Mouse (Mus musculus) heart, embryonic 15.5 days (tissue): ENCODE data around the gene Zfp385c. TPM values are rescaled to one million over a fixed set of nuclear protein-coding genes. Genes with fewer than 3 reads are reported as not detected.

Source experiments
- ATAC-seq: fragments of 200-750 bp; cut with Nextera tagmentation; replicated peaks from 2 replicates; pipeline ENCODE4 v1.8.0; 2017; ENCODE audit warnings: low read depth, moderate TSS enrichment; ENCODE audit not compliant: insufficient number of reproducible peaks, insufficient read depth, low FRiP score
- H3K27ac ChIP-seq: fragments of 300-500 bp; sonication (generic); 2 replicates; pipeline ENCODE4 v1.5.1; 2015; ENCODE audit warnings: mild to moderate bottlenecking, inconsistent platforms
- H3K27me3 ChIP-seq: fragments of 300-500 bp; sonication (generic); 2 replicates; pipeline ENCODE4 v1.6.1; 2015; ENCODE audit warnings: inconsistent platforms
- H3K36me3 ChIP-seq: fragments of 300-500 bp; sonication (generic); 2 replicates; pipeline ENCODE4 v1.6.1; 2015; ENCODE audit warnings: mild to moderate bottlenecking, inconsistent platforms
- H3K4me1 ChIP-seq: fragments of 300-500 bp; sonication (generic); replicated peaks from 2 replicates; pipeline ENCODE4 v1.6.1; 2015; ENCODE audit warnings: inconsistent platforms
- H3K4me2 ChIP-seq: fragments of 300-500 bp; sonication (generic); 2 replicates; pipeline ENCODE4 v1.6.1; 2015; ENCODE audit warnings: inconsistent platforms, mild to moderate bottlenecking, moderate library complexity
- H3K4me3 ChIP-seq: fragments of 300-500 bp; sonication (generic); 2 replicates; pipeline ENCODE4 v1.5.1; 2015; ENCODE audit warnings: mild to moderate bottlenecking, inconsistent platforms
- H3K9ac ChIP-seq: fragments of 300-500 bp; sonication (generic); 2 replicates; pipeline ENCODE4 v1.6.1; 2015; ENCODE audit warnings: mild to moderate bottlenecking, inconsistent platforms
- H3K9me3 ChIP-seq: fragments of 300-500 bp; sonication (generic); replicated peaks from 2 replicates; pipeline ENCODE4 v1.6.1; 2016; ENCODE audit warnings: inconsistent platforms
- WGBS: fragments of 180-500 bp; shearing (Covaris S2); methylation state at CpG from one replicate; pipeline ENCODE4 v1.1.7; 2015; ENCODE audit warnings: mixed read lengths; 5-methylcytosine and 5-hydroxymethylcytosine counted together
- polyA plus RNA-seq: library from polyadenylated mRNA; unstranded; fragments of >200 nt; fragmentation: Nextera tagmentation; extraction: Ambion mirVana; gene quantifications from 2 replicates; pipeline ENCODE4 v1.2.1, GENCODE M21; 2015

Gene Zfp385c
- polyA plus RNA-seq, 1 experiment from 2014 or later, result 0.16 TPM

GRCm38 (mm10) chr11:100716649-100717048 is 24.4 kb upstream of the Zfp385c start:
- Histone ChIP-seq H3K4me2 (no peak overlapping the region), H3K27ac (no peak overlapping the region), H3K36me3 (peaks cover 46% of the 10 kb centered on the region), H3K27me3 (no peaks in the 10 kb centered on the region), H3K4me3 (no peak overlapping the region), H3K4me1 (peaks cover 55% of the 10 kb centered on the region), H3K9me3 (no peaks in the 10 kb centered on the region), H3K9ac (no peak overlapping the region)
- 78% methylated on average over 3 of the region's 3 CpGs for WGBS
- ATAC-seq, result no peak

- H3K9ac ChIP-seq, result no peak overlapping the region
- peaks cover 55% of the 10 kb centered on the region for H3K36me3 ChIP-seq
- no peak for ATAC-seq
- peaks cover 46% of the 10 kb centered on the region for H3K4me1 ChIP-seq
- H3K9me3 ChIP-seq, result no peaks in the 10 kb centered on the region
- no peaks in the 10 kb centered on the region for H3K27me3 ChIP-seq
- WGBS, result 92% methylated on average over 6 of the region's 6 CpGs
- H3K27ac ChIP-seq, result no peak overlapping the region
- H3K4me2 ChIP-seq, result no peak overlapping the region
- H3K4me3 ChIP-seq, result no peak overlapping the region
Observed at GRCm38 (mm10) chr11:100714948-100715347, 22.7 kb upstream of the Zfp385c start.

GRCm38 (mm10) chr11:100714534-100714915 is 22.3 kb upstream of the Zfp385c start:
- H3K4me2 ChIP-seq, result peak overlapping the region; percentile 65
- ATAC-seq, result no peak
- peaks cover 57% of the 10 kb centered on the region for H3K36me3 ChIP-seq
- no peaks in the 10 kb centered on the region for H3K9me3 ChIP-seq
- peak overlapping the region; percentile 36; the same call in 1 of the 2 replicates for H3K4me3 ChIP-seq
- no peaks in the 10 kb centered on the region for H3K27me3 ChIP-seq
- H3K4me1 ChIP-seq, result peaks cover 42% of the 10 kb centered on the region
- no peak overlapping the region for H3K9ac ChIP-seq
- peak overlapping the region; percentile 79 for H3K27ac ChIP-seq
- 48% methylated on average over 6 of the region's 6 CpGs for WGBS

- no peaks in the 10 kb centered on the region for H3K9me3 ChIP-seq
- H3K9ac ChIP-seq, result peak within 1 kb of the TSS; percentile 47
- H3K4me1 ChIP-seq, result peaks cover 37% of the 10 kb centered on the region
- 0 out of 2 replicates have a peak, but pooled peaks have one; percentile 25 for ATAC-seq
- 7% methylated on average over 38 of the region's 38 CpGs for WGBS
- no peaks in the 10 kb centered on the region for H3K27me3 ChIP-seq
- H3K27ac ChIP-seq, result peak within 1 kb of the TSS; percentile 79
- peak within 1 kb of the TSS; percentile 36 for H3K4me3 ChIP-seq
- H3K36me3 ChIP-seq, result peaks cover 60% of the 10 kb centered on the region
- H3K4me2 ChIP-seq, result peak within 1 kb of the TSS; percentile 79
Observed at GRCm38 (mm10) chr11:100713735-100714533, 21.7 kb upstream of the Zfp385c start, which contains the start of gene Hspb9. Hspb9 (plus strand) TSS chr11:100713850.

GRCm38 (mm10) chr11:100713174-100713573 is 20.9 kb upstream of the Zfp385c start:
- Histone ChIP-seq H3K9ac (peak overlapping the region; percentile 47; the same call in 1 of the 2 replicates), H3K27ac (peak overlapping the region; percentile 79), H3K4me1 (peaks cover 34% of the 10 kb centered on the region), H3K4me3 (peak overlapping the region; percentile 36), H3K9me3 (no peaks in the 10 kb centered on the region), H3K4me2 (peak overlapping the region; percentile 65), H3K36me3 (peaks cover 60% of the 10 kb centered on the region), H3K27me3 (no peaks in the 10 kb centered on the region)
- ATAC-seq, result no peak
- WGBS, result 70% methylated on average over 4 of the region's 4 CpGs

GRCm38 (mm10) chr11:100711783-100712615 is 19.7 kb upstream of the Zfp385c start, which contains the start of gene Kat2a:
Kat2a (minus strand) TSS chr11:100712465.
- H3K4me2 ChIP-seq, result peak within 1 kb of the TSS; percentile 79
- peak within 1 kb of the TSS; percentile 89 for H3K4me3 ChIP-seq
- peak within 1 kb of the TSS; percentile 91 for H3K9ac ChIP-seq
- H3K27ac ChIP-seq, result peak within 1 kb of the TSS; percentile 79
- H3K36me3 ChIP-seq, result peaks cover 60% of the 10 kb centered on the region
- H3K9me3 ChIP-seq, result no peaks in the 10 kb centered on the region
- peaks cover 34% of the 10 kb centered on the region for H3K4me1 ChIP-seq
- peak; percentile 87 for ATAC-seq
- WGBS, result 2% methylated on average over 48 of the region's 48 CpGs
- no peaks in the 10 kb centered on the region for H3K27me3 ChIP-seq

- H3K27me3 ChIP-seq, result no peaks in the 10 kb centered on the region
- no peak overlapping the region for H3K27ac ChIP-seq
- no peak overlapping the region for H3K9ac ChIP-seq
- ATAC-seq, result no peak
- H3K4me2 ChIP-seq, result peak overlapping the region; percentile 79; the same call in 1 of the 2 replicates
- H3K4me3 ChIP-seq, result peak overlapping the region; percentile 89; the same call in 1 of the 2 replicates
- H3K4me1 ChIP-seq, result peaks cover 34% of the 10 kb centered on the region
- no peaks in the 10 kb centered on the region for H3K9me3 ChIP-seq
- peaks cover 60% of the 10 kb centered on the region for H3K36me3 ChIP-seq
- WGBS, result 84% methylated on average over 4 of the region's 4 CpGs
Observed at GRCm38 (mm10) chr11:100710977-100711376, 18.7 kb upstream of the Zfp385c start.

- Histone ChIP-seq H3K4me1 (peaks cover 34% of the 10 kb centered on the region), H3K27ac (no peak overlapping the region), H3K27me3 (no peaks in the 10 kb centered on the region), H3K4me3 (no peak overlapping the region), H3K9ac (no peak overlapping the region), H3K36me3 (peaks cover 59% of the 10 kb centered on the region), H3K4me2 (no peak overlapping the region), H3K9me3 (no peaks in the 10 kb centered on the region)
- 90% methylated on average over 15 of the region's 15 CpGs for WGBS
- ATAC-seq, result no peak
Observed at GRCm38 (mm10) chr11:100710528-100710927, 18.3 kb upstream of the Zfp385c start.

- Histone ChIP-seq H3K9ac (no peak overlapping the region), H3K9me3 (no peaks in the 10 kb centered on the region), H3K4me3 (no peak overlapping the region), H3K4me1 (peaks cover 31% of the 10 kb centered on the region), H3K36me3 (peaks cover 60% of the 10 kb centered on the region), H3K27ac (no peak overlapping the region), H3K27me3 (no peaks in the 10 kb centered on the region), H3K4me2 (no peak overlapping the region)
- ATAC-seq, result no peak
- WGBS, result 90% methylated on average over 9 of the region's 9 CpGs
Observed at GRCm38 (mm10) chr11:100709201-100709810, 17.1 kb upstream of the Zfp385c start.

GRCm38 (mm10) chr11:100705095-100705747 is 13.0 kb upstream of the Zfp385c start:
- Histone ChIP-seq H3K27me3 (no peaks in the 10 kb centered on the region; the same call in 1 of the 2 replicates), H3K4me3 (no peak overlapping the region), H3K4me2 (no peak overlapping the region), H3K36me3 (peaks cover 53% of the 10 kb centered on the region), H3K9ac (no peak overlapping the region), H3K27ac (no peak overlapping the region), H3K4me1 (peaks cover 21% of the 10 kb centered on the region), H3K9me3 (no peaks in the 10 kb centered on the region)
- 90% methylated on average over 23 of the region's 23 CpGs for WGBS
- no peak for ATAC-seq
